Mouse (Mus musculus): ENCODE results near the gene Foxl1. TPM values are rescaled to one million over a fixed set of nuclear protein-coding genes. Genes with fewer than 3 reads are reported as not detected.
A peak's percentile ranks its signal among the peaks of the same experiment; 100 is the strongest.

The Foxl1 gene
- polyA plus RNA-seq, 1 experiment from 2014 or later, result 0.05 TPM

DNA sequence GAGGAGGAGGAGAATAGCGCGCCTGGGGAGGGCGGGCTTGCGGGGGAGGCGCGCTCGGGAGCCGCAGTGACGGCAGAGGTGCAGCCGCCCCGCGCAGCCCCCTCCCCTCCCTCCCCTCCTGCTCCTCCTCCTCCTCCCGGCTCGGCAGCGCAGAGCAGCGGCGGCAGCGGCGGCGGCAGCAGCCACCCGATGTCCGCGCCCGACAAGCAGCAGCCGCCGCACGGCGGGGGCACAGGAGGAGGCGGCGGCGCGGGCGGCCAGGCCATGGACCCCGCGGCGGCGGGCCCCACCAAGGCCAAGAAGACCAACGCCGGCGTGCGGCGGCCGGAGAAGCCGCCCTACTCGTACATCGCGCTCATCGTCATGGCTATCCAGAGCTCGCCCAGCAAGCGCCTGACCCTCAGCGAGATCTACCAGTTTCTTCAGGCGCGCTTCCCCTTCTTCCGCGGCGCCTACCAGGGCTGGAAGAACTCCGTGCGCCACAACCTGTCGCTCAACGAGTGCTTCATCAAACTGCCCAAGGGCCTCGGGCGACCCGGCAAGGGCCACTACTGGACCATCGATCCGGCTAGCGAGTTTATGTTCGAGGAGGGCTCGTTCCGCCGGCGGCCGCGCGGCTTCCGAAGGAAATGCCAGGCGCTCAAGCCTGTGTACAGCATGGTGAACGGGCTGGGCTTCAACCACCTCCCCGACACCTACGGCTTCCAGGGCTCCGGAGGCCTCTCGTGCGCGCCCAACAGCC lies 43.4 kb upstream of the Foxl1 start, which contains the start of gene Foxf1:
TSS of gene Foxf1 (plus strand) at position 177 of the 742 bp plus-strand sequence.
- no peak for TF ChIP-seq CTCF (IDR thresholded peaks at IDR 0.05)
- in situ Hi-C loops (cut with MboI; ENCODE audit: low pct_unique_long_range_greater_than_20kb), result loop anchor here (5.0 to 25.0 kb wide), 2 partner anchors 112 to 397 kb away; no protein-coding TSS in a partner anchor
- DNase-seq (ENCODE audit: low read depth, low spot score) (no peak), ATAC-seq (peak; percentile 13)
- ChIA-PET POLR2A (no interaction called here), CTCF (no interaction called here)
- peaks cover 27% of the 10 kb centered on the region for H3K27me3 ChIP-seq

DNA sequence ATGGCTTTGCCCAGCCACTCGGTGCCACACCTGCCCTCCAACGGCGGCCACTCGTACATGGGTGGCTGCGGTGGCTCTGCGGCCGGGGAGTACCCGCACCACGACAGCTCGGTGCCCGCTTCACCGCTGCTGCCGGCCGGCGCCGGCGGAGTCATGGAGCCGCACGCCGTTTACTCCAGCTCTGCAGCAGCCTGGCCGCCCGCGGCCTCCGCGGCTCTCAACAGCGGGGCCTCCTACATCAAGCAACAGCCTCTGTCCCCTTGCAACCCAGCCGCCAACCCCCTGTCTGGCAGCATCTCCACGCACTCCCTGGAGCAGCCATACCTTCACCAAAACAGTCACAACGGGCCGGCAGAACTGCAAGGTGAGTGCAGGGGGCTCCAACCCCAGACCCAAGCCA lies 42.7 kb upstream of the Foxl1 start:
- in situ Hi-C loops (cut with MboI; ENCODE audit: low pct_unique_long_range_greater_than_20kb), result loop anchor here (25.0 kb wide), 1 partner anchor 398 kb away; no protein-coding TSS in a partner anchor
- ChIA-PET CTCF (no interaction called here), POLR2A (no interaction called here)
- DNase-seq (ENCODE audit: low read depth, low spot score) (no peak), ATAC-seq (no peak)
- H3K27me3 ChIP-seq, result peaks cover 27% of the 10 kb centered on the region
- no peak for TF ChIP-seq CTCF (IDR thresholded peaks at IDR 0.05)

DNA sequence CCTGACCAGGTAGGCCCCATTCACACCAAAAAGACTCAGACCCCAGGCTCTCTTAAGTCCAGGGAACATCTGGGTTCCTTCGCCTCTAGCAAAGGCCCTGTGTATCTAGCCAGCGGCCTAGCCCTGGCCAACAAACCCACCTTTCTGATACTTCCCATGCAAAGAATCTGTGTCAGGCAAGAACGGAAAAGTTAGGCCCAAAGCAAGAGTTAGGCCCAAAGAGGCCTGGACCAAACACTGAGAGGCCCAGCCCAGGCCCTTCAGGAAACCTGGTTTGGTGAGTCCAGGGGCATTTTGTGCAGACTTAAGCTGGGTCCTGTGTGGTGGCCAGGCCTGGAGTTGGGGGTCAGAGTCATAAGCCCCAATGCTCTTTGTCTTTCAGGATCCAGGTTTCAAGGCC lies 42.2 kb upstream of the Foxl1 start:
- H3K27me3 ChIP-seq, result peaks cover 22% of the 10 kb centered on the region
- DNase-seq (ENCODE audit: low read depth, low spot score) (no peak), ATAC-seq (no peak)
- ChIA-PET CTCF (no interaction called here), POLR2A (no interaction called here)
- TF ChIP-seq CTCF (IDR thresholded peaks at IDR 0.05), result no peak
- in situ Hi-C loops (cut with MboI; ENCODE audit: low pct_unique_long_range_greater_than_20kb), result loop anchor here (25.0 kb wide), 1 partner anchor 398 kb away; no protein-coding TSS in a partner anchor

DNA sequence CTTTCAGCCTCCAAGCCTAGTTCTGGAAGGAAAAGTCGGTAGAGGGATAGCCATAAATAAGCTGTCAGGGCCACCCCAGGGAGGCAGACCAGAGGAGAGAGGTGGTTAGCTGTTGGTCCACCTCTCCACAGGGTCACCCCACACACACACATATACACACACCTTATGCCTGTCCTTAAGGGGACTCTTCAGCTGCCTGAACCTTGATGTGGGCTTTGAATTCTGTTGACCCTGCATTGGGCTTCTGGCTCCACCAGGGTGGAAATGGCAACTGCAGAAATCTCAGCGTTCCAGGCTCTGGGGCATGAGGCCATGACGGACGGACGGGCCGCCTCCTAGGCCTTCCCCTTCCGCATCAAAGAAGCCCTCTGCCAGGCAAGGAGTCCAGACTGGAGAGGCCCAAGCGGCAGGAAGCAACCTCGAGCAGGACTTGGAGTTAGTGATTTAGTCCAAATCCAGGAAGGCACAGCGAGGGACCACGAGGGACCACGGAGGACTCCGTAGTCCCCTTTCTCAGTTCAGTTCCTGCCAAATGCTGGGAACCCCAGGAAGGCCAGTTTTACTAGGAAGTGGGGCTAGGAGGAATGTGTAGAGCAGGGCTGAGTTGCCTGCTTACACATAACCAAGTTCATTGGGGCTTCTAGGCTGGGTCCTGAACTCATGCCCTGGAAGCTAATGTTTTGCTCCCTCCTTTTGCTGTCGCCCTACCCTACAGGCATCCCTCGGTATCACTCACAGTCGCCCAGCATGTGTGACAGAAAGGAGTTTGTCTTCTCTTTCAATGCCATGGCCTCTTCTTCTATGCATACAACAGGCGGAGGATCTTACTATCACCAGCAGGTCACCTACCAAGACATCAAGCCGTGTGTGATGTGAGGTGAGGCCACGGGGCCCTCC lies 41.5 kb upstream of the Foxl1 start:
- POLR2A ChIA-PET, result no interaction called here
- CTCF ChIA-PET, result no interaction called here
- ATAC-seq (no peak), DNase-seq (ENCODE audit: low read depth, low spot score) (no peak)
- no peak for TF ChIP-seq CTCF (IDR thresholded peaks at IDR 0.05)
- H3K27me3 ChIP-seq, result peaks cover 19% of the 10 kb centered on the region
- in situ Hi-C loops (cut with MboI; ENCODE audit: low pct_unique_long_range_greater_than_20kb), result loop anchor here (25.0 kb wide), 1 partner anchor 399 kb away; no protein-coding TSS in a partner anchor

DNA sequence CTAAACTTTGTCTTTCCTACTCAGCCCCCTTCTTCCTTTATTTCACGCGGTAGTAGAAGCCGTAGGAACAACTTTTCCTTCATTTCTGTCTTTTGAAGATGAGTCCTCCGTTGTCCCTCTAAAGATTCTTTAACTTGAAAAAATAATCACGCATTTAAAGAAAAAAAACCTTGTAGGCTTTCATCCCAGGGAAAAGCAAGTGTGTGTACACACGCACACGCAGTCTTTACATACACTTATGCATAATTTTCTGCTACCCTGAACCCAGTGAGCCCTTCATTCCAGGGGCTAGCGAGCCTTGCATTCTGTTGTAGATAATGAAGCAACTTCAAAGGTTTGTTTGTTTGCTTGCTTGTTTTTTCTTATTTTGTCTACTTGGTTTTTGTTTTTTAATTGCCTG lies 39.5 kb upstream of the Foxl1 start:
- DNase-seq (ENCODE audit: low read depth, low spot score), result no peak
- peaks cover 5% of the 10 kb centered on the region for H3K27me3 ChIP-seq
- in situ Hi-C loops (cut with MboI; ENCODE audit: low pct_unique_long_range_greater_than_20kb), result loop anchor here (25.0 kb wide), 1 partner anchor 401 kb away; no protein-coding TSS in a partner anchor
- POLR2A ChIA-PET, result no interaction called here
- CTCF ChIA-PET, result no interaction called here
- no peak for ATAC-seq
- TF ChIP-seq CTCF (IDR thresholded peaks at IDR 0.05), result no peak

DNA sequence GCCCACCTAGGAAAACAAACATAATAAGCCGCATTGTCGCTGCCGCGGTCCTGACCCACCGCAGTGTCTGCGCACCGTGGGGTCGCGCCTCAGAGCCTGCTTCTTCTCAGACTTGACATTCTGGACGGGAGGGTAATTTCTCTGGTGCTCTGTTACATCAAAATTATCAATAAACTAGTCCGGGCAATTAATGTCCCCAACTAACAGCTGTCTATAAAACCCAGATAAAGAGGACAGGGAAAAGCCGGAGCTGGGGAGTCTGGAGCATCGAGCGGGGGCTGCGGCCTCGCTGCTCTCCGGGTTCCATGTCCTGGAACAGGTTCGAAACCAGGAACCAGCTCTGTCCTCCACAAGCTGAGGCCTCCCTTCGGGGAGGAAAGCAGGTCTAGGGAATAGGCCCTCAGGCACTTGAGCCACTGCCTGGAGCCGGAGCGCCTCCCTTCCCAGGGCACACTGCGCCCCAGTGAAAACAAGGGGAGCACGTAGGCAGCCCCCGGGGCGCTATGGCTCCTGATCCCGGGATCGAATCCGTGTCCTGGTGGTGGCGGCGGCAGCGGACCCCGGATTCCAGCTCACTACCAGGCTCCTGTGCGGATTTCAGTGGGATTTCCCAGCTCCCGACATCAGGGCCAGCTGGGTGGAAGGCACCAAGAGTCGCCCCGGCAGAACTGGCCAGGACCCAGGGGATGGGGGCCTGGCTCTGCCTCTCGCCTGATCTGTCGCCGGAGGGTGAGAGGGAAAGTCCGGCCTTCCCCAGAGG lies 38.7 kb upstream of the Foxl1 start:
- no peak for DNase-seq (ENCODE audit: low read depth, low spot score)
- TF ChIP-seq CTCF (IDR thresholded peaks at IDR 0.05), result no peak
- ChIA-PET CTCF (no interaction called here), POLR2A (no interaction called here)
- no peak for ATAC-seq
- in situ Hi-C loops (cut with MboI; ENCODE audit: low pct_unique_long_range_greater_than_20kb), result loop anchor here (25.0 kb wide), 1 partner anchor 402 kb away; no protein-coding TSS in a partner anchor
- H3K27me3 ChIP-seq, result peaks cover 5% of the 10 kb centered on the region

DNA sequence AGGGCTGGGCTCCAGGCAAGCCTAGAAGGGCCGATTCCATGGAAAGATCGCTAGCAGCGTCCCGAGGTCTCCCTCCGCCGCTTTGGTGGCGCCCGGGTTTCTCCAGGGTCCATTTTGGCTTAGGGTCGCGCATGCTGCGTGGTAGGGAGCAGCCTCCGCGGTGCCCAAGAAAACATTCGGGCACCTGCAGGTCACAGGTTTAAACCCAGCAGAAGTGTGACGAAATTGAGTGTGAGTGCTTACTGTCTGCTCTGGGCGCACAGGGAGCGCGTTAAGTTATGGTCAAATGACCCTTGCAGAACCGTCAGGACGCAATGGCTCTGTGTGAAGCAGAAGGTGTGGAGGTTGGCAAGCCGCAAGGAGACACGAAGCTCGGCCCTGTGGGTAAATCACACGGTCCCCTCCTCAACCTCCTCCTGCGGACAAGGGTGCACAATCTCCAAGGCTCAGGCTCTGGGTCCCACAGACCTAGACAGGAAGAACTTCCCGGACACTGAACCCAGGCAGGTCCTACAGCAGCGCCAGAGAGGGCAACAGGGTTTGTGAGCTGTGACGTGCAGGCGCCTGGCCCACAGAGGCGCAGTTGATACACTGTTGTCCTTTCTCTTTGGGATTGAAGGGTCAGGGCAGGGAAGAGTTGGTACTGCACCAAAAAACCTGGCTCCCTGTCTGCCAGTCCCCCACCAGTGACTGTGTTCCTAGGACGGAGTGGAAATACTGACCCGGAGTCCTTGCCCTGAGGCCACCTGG lies 37.9 kb upstream of the Foxl1 start:
- in situ Hi-C loops (cut with MboI; ENCODE audit: low pct_unique_long_range_greater_than_20kb), result loop anchor here (5.0 to 25.0 kb wide), 3 partner anchors 188 to 403 kb away; no protein-coding TSS in a partner anchor
- no peak for TF ChIP-seq CTCF (IDR thresholded peaks at IDR 0.05)
- ChIA-PET POLR2A (no interaction called here), CTCF (no interaction called here)
- ATAC-seq, result no peak
- DNase-seq (ENCODE audit: low read depth, low spot score), result no peak
- H3K27me3 ChIP-seq, result peaks cover under 1% of the 10 kb centered on the region

DNA sequence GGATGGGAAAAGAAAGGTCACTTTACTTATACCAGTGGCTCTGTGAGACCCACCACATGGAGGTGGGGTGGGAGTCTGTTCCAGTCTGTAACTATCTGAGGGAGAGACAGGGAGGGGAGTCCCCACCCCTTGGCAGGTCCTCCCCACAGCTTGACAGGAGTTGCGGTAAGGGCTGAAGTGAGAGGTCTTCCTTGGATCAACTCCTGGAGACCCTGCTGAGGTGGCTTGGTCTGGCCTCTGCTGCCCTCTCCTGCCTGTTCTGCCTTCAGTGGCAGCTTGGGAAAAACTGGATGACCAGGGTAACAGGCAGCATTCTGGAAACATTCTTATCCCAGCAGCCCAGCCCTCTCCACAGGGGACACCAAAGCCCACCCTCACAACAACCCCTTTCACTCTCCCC lies 37.0 kb upstream of the Foxl1 start:
- DNase-seq (ENCODE audit: low read depth, low spot score), result no peak
- H3K27me3 ChIP-seq, result no peaks in the 10 kb centered on the region
- ChIA-PET POLR2A (no interaction called here), CTCF (interaction anchor here (0.7 kb wide), 1 partner anchor 21 kb away, joined by 3 read pairs; no protein-coding TSS in a partner anchor)
- TF ChIP-seq CTCF (IDR thresholded peaks at IDR 0.05), result no peak
- no peak for ATAC-seq
- in situ Hi-C loops (cut with MboI; ENCODE audit: low pct_unique_long_range_greater_than_20kb), result loop anchor here (5.0 to 25.0 kb wide), 3 partner anchors 188 to 403 kb away; no protein-coding TSS in a partner anchor

DNA sequence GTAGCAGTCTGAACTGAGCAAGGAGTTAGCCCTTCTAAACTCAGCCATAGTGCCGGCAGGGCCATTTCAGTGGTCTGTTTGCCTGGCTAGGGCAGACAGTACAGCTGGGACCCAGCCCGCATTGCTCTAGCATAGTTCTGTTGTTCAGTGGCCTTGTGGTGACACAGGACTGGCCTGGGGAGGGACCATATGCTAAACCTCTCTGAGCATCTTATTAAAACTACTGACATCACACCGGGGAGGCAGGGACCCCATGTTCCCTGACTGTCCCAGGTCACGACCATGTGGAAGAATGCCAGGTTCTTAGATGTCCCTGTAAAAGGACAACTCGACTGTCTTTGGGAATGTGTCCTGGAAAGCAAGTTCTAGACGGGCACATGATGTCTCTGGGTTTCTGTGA lies 35.6 kb upstream of the Foxl1 start:
- H3K27me3 ChIP-seq, result no peaks in the 10 kb centered on the region
- ChIA-PET CTCF (interaction anchor here (0.9 to 1.5 kb wide), 5 partner anchors 10 to 442 kb away, joined by 3 to 7 read pairs (median 4); no protein-coding TSS in a partner anchor), POLR2A (interaction anchor here (0.6 kb wide), 1 partner anchor 272 kb away, joined by 3 read pairs; no protein-coding TSS in a partner anchor)
- no peak for TF ChIP-seq CTCF (IDR thresholded peaks at IDR 0.05)
- in situ Hi-C loops (cut with MboI; ENCODE audit: low pct_unique_long_range_greater_than_20kb), result loop anchor here (5.0 to 25.0 kb wide), 3 partner anchors 190 to 405 kb away; no protein-coding TSS in a partner anchor
- ATAC-seq, result no peak
- DNase-seq (ENCODE audit: low read depth, low spot score), result no peak
